Mouse (Mus musculus) E14TG2a.4 (cell line): ENCODE data around the gene Xntrpc.

Experiments used
- H3K27me3 ChIP-seq: 2 replicates; pipeline ENCODE4 v1.6.1; 2014; ENCODE audit warnings: low read length, control low read depth; ENCODE audit not compliant: insufficient read depth
- H3K36me3 ChIP-seq: 2 replicates; pipeline ENCODE4 v1.6.1; 2014; ENCODE audit warnings: low read length, control low read depth; ENCODE audit not compliant: insufficient read depth
- H3K4me1 ChIP-seq: replicated peaks from 2 replicates; pipeline ENCODE4 v1.6.1; 2014; ENCODE audit warnings: low read depth, low read length, control low read depth
- H3K4me3 ChIP-seq: replicated peaks from 2 replicates; pipeline ENCODE4 v1.5.1; 2014; ENCODE audit warnings: mild to moderate bottlenecking, low read length
- H3K9me3 ChIP-seq: 2 replicates; pipeline ENCODE4 v1.6.1; 2014; ENCODE audit warnings: low read length, control low read depth
- CTCF ChIP-seq: conservative IDR thresholded peaks from 2 replicates; pipeline ENCODE4 v1.5.1; 2014; ENCODE audit warnings: low read length
- NANOG ChIP-seq: IDR thresholded peaks from 2 replicates; pipeline ENCODE4 v1.6.1; 2014; ENCODE audit warnings: borderline replicate concordance, low read length, mixed read lengths
- POU5F1 ChIP-seq: IDR thresholded peaks from 2 replicates; pipeline ENCODE4 v1.6.1; 2014; ENCODE audit warnings: low read length, borderline replicate concordance

Gene Xntrpc

DNA sequence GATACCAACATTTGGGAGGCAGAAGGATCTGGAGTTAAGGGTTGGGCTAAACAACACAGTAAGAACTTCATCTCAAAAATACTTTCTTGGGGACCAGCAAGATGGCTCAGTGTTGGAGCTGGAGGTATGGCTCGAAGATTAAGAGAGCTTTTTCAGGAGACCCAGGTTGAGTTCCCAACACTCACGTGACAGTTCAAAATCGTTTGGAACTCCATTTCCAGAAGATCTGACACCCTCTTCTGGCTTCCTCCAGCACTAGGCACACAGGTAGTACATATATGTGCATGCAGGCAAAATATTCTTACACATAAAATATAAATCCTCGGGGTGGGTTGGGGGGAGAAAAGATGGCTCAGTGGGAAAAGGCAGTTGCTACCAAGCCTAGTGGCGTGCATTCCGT, 850 bp downstream of the Xntrpc start:
- Histone ChIP-seq H3K4me3 (peak overlapping the region; percentile 87), H3K27me3 (no peaks in the 10 kb centered on the region), H3K9me3 (no peaks in the 10 kb centered on the region), H3K4me1 (peaks cover 38% of the 10 kb centered on the region), H3K36me3 (peaks cover 37% of the 10 kb centered on the region)
- TF ChIP-seq NANOG (no peak), CTCF (no peak), POU5F1 (no peak)

DNA sequence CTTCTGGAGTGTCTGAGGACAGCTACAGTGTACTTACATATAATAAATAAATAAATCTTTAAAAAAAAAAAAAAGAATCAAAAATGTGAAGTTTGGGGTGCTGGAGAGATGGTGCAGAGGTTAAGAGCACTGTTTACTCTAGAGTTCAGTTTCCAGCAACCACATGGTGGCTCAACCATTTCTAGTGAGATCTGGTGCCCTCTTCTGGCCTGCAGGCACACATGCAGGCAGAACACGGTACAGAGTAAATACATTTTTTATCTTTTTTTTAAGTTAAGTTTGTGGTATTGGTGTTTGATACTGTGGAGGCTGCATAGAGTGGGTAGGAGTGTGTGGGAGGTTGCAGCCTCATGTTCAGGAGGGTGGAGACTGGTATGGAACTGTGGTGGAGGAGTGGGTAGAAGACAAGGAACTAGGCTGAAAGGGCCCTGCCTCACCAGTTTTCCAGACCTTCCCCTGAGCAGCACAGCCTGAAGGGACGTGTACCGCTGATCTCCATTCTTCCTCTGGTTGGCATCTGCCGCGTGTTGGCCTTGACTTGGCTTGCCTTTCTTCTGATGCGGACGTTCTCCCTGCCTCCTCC, 11.3 kb downstream of the Xntrpc start:
- H3K9me3 ChIP-seq = no peaks in the 10 kb centered on the region
- TF ChIP-seq NANOG (no peak), CTCF (peak; percentile 59)
- H3K4me3 ChIP-seq = no peak overlapping the region
- H3K36me3 ChIP-seq = peaks cover 92% of the 10 kb centered on the region
- H3K4me1 ChIP-seq = no peaks in the 10 kb centered on the region; the same call in none of the 2 replicates
- no peaks in the 10 kb centered on the region for H3K27me3 ChIP-seq

DNA sequence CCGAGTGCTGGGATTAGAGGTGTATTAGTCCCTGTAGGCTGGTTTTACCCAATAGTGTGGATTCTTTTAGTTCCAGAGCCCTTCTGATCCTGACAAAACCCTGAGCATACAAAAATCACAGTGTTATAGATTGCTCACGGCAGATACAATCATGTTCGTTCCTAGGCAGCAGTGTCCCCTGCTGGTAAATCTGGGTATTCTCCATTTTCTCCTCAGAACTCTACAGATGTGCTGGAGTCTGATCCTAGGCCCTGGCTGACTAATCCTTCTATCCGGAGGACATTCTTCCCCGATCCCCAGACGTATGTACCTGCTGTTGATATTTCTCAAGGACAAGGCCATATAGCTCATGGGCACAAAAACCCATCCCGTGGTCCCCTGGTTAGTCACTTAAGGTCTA, 13.0 kb downstream of the Xntrpc start:
- H3K4me1 ChIP-seq = peaks cover 9% of the 10 kb centered on the region
- no peaks in the 10 kb centered on the region for H3K9me3 ChIP-seq
- H3K36me3 ChIP-seq = peaks cover 92% of the 10 kb centered on the region
- TF ChIP-seq POU5F1 (no peak), NANOG (no peak), CTCF (peak; percentile 75)
- no peaks in the 10 kb centered on the region for H3K27me3 ChIP-seq
- H3K4me3 ChIP-seq = no peak overlapping the region

DNA sequence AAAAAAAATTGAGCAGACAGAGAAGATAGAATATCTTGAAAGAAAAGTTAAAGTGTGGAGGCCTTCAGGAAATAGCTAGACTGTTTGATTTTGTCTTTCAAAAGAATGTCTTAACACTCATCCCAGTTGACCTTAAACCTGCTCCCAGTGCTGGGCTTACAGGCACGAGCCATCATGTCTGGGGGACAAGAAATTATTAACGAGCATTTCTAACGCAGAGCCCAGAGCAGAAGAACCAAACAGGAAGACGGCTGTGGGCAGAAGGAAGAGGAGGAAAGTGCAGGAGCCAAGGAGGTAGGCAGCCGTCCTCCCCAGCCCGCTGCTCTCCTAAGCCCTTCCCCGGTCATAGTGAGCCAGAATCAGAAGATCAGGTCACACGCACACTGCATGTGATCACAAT, 14.8 kb downstream of the Xntrpc start:
- TF ChIP-seq POU5F1 = no peak
- no peak for TF ChIP-seq NANOG
- TF ChIP-seq CTCF = no peak
- Histone ChIP-seq H3K4me3 (no peak overlapping the region), H3K9me3 (no peaks in the 10 kb centered on the region), H3K27me3 (peaks cover 17% of the 10 kb centered on the region), H3K4me1 (peaks cover 20% of the 10 kb centered on the region), H3K36me3 (peaks cover 77% of the 10 kb centered on the region)

DNA sequence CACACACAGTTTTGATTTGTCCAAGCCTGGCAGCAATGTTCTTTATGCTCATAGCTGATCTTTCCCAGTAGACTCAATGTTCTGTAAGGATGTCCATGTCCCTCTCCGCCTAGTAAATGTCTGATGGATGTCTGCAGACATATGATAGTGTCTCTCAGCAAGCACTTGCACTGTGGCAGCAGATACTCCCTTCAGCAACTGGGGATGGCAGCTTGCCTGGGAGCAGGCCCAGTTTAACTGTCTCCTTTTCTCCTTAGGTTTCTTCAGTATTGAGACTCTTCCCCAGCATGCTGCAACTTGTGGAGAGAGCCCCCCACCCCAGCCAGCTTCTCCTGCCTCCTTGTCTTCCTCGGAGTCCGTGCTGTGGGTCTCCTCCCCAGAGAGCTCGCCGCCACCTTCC, 16.3 kb downstream of the Xntrpc start:
- Histone ChIP-seq H3K36me3 (peaks cover 66% of the 10 kb centered on the region), H3K4me3 (no peak overlapping the region), H3K9me3 (no peaks in the 10 kb centered on the region), H3K27me3 (peaks cover 24% of the 10 kb centered on the region), H3K4me1 (peaks cover 23% of the 10 kb centered on the region)
- TF ChIP-seq CTCF (no peak), NANOG (no peak), POU5F1 (no peak)

DNA sequence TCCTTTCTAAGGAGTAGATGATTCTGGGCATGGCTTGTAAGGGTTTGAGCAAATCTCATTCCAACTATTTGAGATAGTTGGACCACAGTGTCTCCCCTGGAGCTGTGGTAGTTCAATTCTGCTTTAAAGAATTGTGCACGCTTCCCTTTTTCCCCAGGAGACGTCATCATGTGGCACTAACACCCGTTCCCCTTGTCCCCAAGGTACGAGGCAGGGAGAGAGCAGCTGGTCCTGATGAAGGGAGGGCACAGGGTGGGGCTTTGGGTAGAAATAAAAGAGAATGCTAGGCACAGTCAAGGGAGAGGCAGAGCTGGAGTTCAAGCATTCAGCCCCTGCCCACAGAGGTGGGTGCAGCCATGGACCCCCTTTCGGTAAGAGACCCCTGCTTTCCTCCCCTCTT, 17.3 kb downstream of the Xntrpc start, which contains the start of gene Trpc2:
Gene Trpc2, plus strand, starts transcription at position 301 of the 400 bp plus-strand sequence.
- Histone ChIP-seq H3K4me1 (peaks cover 23% of the 10 kb centered on the region), H3K36me3 (peaks cover 57% of the 10 kb centered on the region), H3K27me3 (peaks cover 32% of the 10 kb centered on the region), H3K4me3 (peak within 1 kb of the TSS; percentile 59), H3K9me3 (no peaks in the 10 kb centered on the region)
- TF ChIP-seq CTCF = no peak
- no peak for TF ChIP-seq NANOG
- TF ChIP-seq POU5F1 = no peak

DNA sequence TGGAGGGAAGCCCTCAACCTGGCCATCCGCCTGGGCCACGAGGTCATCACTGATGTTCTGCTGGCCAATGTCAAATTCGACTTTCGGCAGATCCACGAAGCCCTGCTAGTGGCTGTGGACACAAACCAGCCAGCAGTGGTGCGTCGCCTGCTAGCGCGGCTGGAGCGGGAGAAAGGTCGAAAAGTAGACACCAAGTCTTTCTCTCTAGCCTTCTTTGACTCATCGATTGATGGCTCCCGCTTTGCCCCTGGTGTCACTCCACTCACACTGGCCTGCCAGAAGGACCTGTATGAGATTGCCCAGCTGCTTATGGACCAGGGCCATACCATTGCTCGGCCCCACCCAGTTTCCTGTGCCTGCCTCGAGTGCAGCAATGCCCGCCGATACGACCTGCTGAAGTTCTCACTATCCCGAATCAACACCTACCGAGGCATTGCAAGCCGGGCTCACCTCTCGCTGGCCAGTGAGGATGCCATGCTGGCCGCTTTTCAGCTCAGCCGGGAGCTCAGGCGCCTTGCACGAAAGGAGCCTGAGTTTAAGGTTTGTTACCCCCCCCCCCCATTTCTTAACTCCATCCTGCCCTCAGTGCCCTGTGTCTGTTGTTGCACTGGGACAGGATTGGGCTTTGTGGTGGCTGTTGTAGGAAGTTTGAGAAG, 18.7 kb downstream of the Xntrpc start:
- TF ChIP-seq NANOG (no peak), POU5F1 (no peak), CTCF (no peak)
- Histone ChIP-seq H3K36me3 (peaks cover 45% of the 10 kb centered on the region), H3K27me3 (peaks cover 35% of the 10 kb centered on the region), H3K4me1 (peaks cover 23% of the 10 kb centered on the region), H3K4me3 (peak overlapping the region; percentile 59), H3K9me3 (no peaks in the 10 kb centered on the region)

DNA sequence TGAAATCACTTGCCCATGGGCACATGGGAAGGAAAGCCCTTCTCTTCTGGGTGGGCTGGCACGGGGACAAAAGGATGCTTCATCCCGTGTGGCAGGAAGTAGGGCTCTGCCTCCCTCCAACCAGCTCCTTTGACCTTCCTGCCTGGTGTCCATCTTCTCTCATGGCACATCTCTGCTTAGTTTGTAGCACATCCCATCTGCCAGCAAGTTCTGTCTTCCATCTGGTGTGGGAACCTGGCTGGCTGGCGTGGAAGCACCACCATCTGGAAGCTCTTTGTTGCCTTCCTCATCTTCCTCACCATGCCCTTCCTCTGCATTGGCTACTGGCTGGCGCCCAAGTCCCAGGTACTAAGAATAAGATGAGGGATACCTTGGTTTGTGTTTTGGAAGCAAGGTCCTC, 21.8 kb downstream of the Xntrpc start:
- TF ChIP-seq CTCF (no peak), POU5F1 (no peak), NANOG (no peak)
- Histone ChIP-seq H3K27me3 (peaks cover 45% of the 10 kb centered on the region), H3K36me3 (peaks cover 14% of the 10 kb centered on the region)

More for the DNA sequence above, 21.8 kb downstream of the Xntrpc start:
- Histone ChIP-seq H3K4me3 (no peak overlapping the region), H3K4me1 (peaks cover 26% of the 10 kb centered on the region), H3K9me3 (no peaks in the 10 kb centered on the region)
